Mouse (Mus musculus) liver, embryonic 14.5 days (tissue): ENCODE results near the gene Pigk. TPM values are rescaled to one million over a fixed set of nuclear protein-coding genes. Genes with fewer than 3 reads are reported as not detected.

Experiments used
- ATAC-seq: fragments of 200-750 bp; cut with Nextera tagmentation; 2 replicates; pipeline ENCODE4 v1.8.0; 2017; ENCODE audit warnings: moderate number of reproducible peaks, mild to moderate bottlenecking, moderate library complexity; ENCODE audit not compliant: insufficient read depth
- DNase-seq, 3 experiments: peaks; one replicate each; pipeline ENCODE4 v3.0.0-alpha.2; 2012 to 2013; ENCODE audit warnings: low read depth in 3 of 3, low spot score in 3 of 3
- H3K27ac ChIP-seq: fragments of 300-500 bp; sonication (generic); 2 replicates; pipeline ENCODE4 v1.5.1; 2014; ENCODE audit warnings: moderate library complexity, mild to moderate bottlenecking, control low read depth, inconsistent platforms
- H3K27me3 ChIP-seq: fragments of 300-500 bp; sonication (generic); 2 replicates; pipeline ENCODE4 v1.6.1; 2014; ENCODE audit warnings: mild to moderate bottlenecking, low read length, moderate library complexity; ENCODE audit not compliant: control insufficient read depth, insufficient read depth
- H3K36me3 ChIP-seq: fragments of 300-500 bp; sonication (generic); replicated peaks from 2 replicates; pipeline ENCODE4 v1.6.1; 2014; ENCODE audit warnings: low read depth; ENCODE audit not compliant: control insufficient read depth, insufficient read depth
- H3K4me1 ChIP-seq, 2 experiments: fragments of 200-500 bp in 1 of 2; fragments of 300-500 bp in 1 of 2; sonication (generic) in 1 of 2; replicated peaks; 2 replicates each; pipeline ENCODE4 v1.6.1; 2012 to 2014; ENCODE audit warnings: antibody characterized with exemption in 1 of 2, inconsistent platforms in 1 of 2, low read length in 1 of 2; ENCODE audit not compliant: control insufficient read depth in 2 of 2, insufficient read depth in 2 of 2
- H3K4me2 ChIP-seq: fragments of 300-500 bp; sonication (generic); 2 replicates; pipeline ENCODE4 v1.6.1; 2014; ENCODE audit warnings: low read depth, mild to moderate bottlenecking, control low read depth, moderate library complexity
- H3K4me3 ChIP-seq, 2 experiments: fragments of 200-500 bp in 1 of 2; fragments of 300-500 bp in 1 of 2; sonication (generic) in 1 of 2; 2 replicates each; pipeline ENCODE4 v1.5.1; 2012 to 2014; ENCODE audit warnings: low read depth in 2 of 2, low read length in 2 of 2, mild to moderate bottlenecking in 2 of 2, control low read depth in 1 of 2, inconsistent platforms in 1 of 2, moderate library complexity in 1 of 2; ENCODE audit not compliant: insufficient read depth in 1 of 2
- H3K9ac ChIP-seq: fragments of 300-500 bp; sonication (generic); replicated peaks from 2 replicates; pipeline ENCODE4 v1.6.1; 2014; ENCODE audit warnings: mild to moderate bottlenecking, control low read depth, moderate library complexity
- H3K9me3 ChIP-seq: fragments of 300-500 bp; sonication (generic); 2 replicates; pipeline ENCODE4 v1.6.1; 2016; ENCODE audit warnings: low read length, mixed read lengths; ENCODE audit not compliant: control insufficient read depth
- CTCF ChIP-seq: IDR thresholded peaks from 2 replicates; pipeline ENCODE4 v1.5.1; 2016; ENCODE audit warnings: antibody characterized with exemption, low read depth, control low read depth
- EP300 ChIP-seq: IDR thresholded peaks from 2 replicates; pipeline ENCODE4 v1.6.1; 2016; ENCODE audit warnings: antibody characterized with exemption, low read depth
- WGBS: fragments of 180-500 bp; shearing (Covaris S2); extraction: QIAGEN DNeasy Blood & Tissue Kit; methylation state at CpG from one replicate; pipeline ENCODE4 v1.1.7; 2014; ENCODE audit not compliant: insufficient replicate concordance; 5-methylcytosine and 5-hydroxymethylcytosine counted together
- polyA plus RNA-seq, 2 experiments: library from polyadenylated mRNA; depleted of rRNA in 1 of 2; stranded (reverse) in 1 of 2; unstranded in 1 of 2; fragments of >200 nt; fragmentation: Nextera tagmentation in 1 of 2; extraction: Ambion mirVana in 1 of 2; gene quantifications; 2 replicates each; pipeline versions ENCODE4 v1.2.1 to v1.2.3; 2012 to 2014

Pigk gene
- polyA plus RNA-seq, 2 experiments, result 7.9 to 23.3 TPM

DNA sequence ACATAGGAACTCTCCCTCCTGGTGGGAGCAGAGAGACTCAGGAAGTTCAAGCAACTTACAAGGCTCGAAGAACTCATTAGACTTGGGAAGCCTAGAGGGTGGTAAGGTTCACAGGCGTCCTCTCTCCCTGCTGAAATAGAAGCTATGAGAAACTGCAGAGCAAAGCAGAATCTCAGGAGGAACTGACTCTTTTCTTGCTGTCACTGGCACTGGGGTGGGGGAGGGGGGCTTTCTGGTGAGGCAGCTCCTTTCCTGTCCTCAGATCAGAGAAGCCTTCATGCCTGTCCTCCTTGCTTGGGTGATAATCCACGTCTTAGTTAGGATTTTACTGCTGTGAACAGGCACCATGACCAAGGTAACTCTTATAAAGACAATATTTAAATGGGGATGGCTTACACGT, 218.2 kb downstream of the Pigk start:
- ATAC-seq, result no peak
- Histone ChIP-seq H3K4me1 (peaks cover 2 to 19% of the 10 kb centered on the region in 2 experiments; a peak in 3 of 4 replicates), H3K9me3 (no peaks in the 10 kb centered on the region), H3K4me3 (no peak overlapping the region), H3K9ac (no peak overlapping the region), H3K4me2 (no peak overlapping the region), H3K27ac (no peak overlapping the region), H3K36me3 (no peaks in the 10 kb centered on the region), H3K27me3 (no peaks in the 10 kb centered on the region)
- DNase-seq, result no peak
- WGBS, result 37% methylated on average over 4 of the region's 4 CpGs
- TF ChIP-seq EP300, result no peak

DNA sequence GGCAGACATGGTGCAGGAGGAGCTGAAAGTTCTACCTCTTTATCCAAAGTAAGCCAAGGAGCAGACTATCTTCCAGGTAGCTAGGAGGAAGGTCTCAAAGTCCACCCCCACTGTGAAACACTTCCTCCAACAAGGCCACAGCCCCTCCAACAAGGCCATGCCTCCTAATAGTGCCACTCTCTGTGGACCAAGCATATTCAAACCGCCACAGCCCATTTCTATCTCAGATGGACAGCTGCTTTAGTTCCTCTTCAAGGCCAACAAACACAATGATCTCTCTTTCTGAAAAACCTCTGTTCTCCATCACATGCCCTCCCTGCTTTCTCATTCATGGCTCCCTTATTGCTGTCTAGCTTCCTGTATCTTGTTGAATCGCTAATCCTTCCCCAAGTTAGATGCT, 218.6 kb downstream of the Pigk start:
- no peaks in the 10 kb centered on the region for H3K27me3 ChIP-seq
- no peak overlapping the region for H3K9ac ChIP-seq
- H3K4me1 ChIP-seq, result peaks cover 2 to 19% of the 10 kb centered on the region in 2 experiments; a peak in 3 of 4 replicates
- H3K4me3 ChIP-seq, result no peak overlapping the region
- H3K27ac ChIP-seq, result no peak overlapping the region
- H3K36me3 ChIP-seq, result no peaks in the 10 kb centered on the region
- no peak for DNase-seq
- TF ChIP-seq CTCF, result no peak
- TF ChIP-seq EP300, result no peak
- no peak overlapping the region for H3K4me2 ChIP-seq
- no peak for ATAC-seq
- WGBS, result 41% methylated on average over 2 of the region's 2 CpGs
- H3K9me3 ChIP-seq, result no peaks in the 10 kb centered on the region

DNA sequence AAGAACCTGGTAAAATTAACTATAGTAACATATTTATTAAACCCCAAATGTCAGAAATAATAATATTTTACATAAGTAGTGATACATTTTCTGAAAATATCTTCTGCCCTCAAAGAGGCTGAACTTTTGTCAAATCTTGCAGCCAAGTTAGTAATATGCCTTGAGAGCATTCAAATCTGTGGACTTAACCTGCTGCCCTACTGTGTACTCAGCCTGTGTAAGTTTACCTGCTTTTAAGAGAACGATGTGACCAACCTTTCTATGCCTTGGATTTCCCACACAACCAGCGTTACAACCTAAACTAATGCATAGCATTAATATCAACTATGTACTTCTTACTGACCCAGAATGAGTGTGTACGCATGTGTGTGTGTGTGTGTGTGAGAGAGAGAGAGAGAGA, 219.8 kb downstream of the Pigk start:
- ATAC-seq (no peak), DNase-seq (no peak)
- Histone ChIP-seq H3K27ac (no peak overlapping the region), H3K27me3 (no peaks in the 10 kb centered on the region), H3K4me2 (no peak overlapping the region), H3K4me1 (peaks cover 2 to 15% of the 10 kb centered on the region in 2 experiments; a peak in 3 of 4 replicates), H3K9ac (no peak overlapping the region), H3K4me3 (no peak overlapping the region), H3K36me3 (no peaks in the 10 kb centered on the region), H3K9me3 (no peaks in the 10 kb centered on the region)
- 80% methylated on average over 3 of the region's 3 CpGs for WGBS
- no peak for TF ChIP-seq CTCF
- TF ChIP-seq EP300, result no peak

DNA sequence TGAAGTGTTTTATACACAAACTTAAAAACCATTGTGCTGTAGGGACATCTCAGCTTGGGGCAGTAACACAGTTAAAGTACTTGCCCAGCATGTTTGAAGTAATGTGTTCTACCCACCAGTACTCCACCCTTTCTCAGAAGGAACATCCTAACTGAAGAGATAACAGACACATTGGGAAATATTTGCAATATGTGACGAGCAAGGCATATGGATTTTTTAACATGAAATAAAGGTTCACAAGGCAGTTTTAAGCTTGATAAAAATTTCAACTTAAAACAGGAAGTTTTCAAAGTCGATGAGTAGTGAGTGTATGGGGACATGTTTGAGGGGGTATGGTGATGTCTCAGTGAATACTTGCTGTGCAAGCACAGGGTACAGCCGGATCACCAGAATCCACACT, 222.4 kb downstream of the Pigk start:
- 0 out of 4 replicates have a peak, but pooled peaks cover 0 to 6% of the 10 kb centered on the region in 2 experiments for H3K4me1 ChIP-seq
- no peak overlapping the region for H3K4me3 ChIP-seq
- H3K27ac ChIP-seq, result no peak overlapping the region
- DNase-seq, result no peak
- no peak for ATAC-seq
- H3K9ac ChIP-seq, result no peak overlapping the region
- no peak for TF ChIP-seq CTCF
- TF ChIP-seq EP300, result no peak
- no peaks in the 10 kb centered on the region for H3K9me3 ChIP-seq
- WGBS, result 35% methylated on average over 3 of the region's 3 CpGs
- no peaks in the 10 kb centered on the region for H3K27me3 ChIP-seq
- no peaks in the 10 kb centered on the region for H3K36me3 ChIP-seq
- no peak overlapping the region for H3K4me2 ChIP-seq

DNA sequence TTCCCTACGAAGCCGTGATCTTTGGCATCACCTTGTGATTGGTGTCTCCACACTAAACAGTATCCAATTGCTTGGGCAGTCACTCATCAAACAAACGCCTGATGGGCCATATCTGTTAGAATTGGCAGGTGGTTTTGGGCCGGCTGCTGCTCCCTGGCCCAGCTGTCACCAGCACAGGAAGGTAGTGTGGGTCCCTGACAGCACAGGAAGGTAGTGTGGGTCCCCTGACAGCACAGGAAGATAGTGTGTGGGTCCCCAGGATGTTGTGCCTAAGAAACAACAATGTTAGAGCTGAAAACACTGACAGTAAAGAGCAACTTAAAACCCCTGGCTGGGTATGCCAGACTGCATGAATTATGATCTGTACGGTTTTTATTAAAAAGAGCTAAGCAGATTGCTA, 227.8 kb downstream of the Pigk start:
- TF ChIP-seq CTCF, result no peak
- no peak for TF ChIP-seq EP300
- ATAC-seq (no peak), DNase-seq (no peak)
- Histone ChIP-seq H3K27ac (no peak overlapping the region), H3K9me3 (no peaks in the 10 kb centered on the region), H3K4me2 (no peak overlapping the region), H3K4me3 (no peak overlapping the region), H3K27me3 (no peaks in the 10 kb centered on the region), H3K9ac (no peak overlapping the region), H3K36me3 (no peaks in the 10 kb centered on the region), H3K4me1 (peaks cover 0 to 3% of the 10 kb centered on the region in 2 experiments; a peak in 1 of 4 replicates)
- WGBS, result 54% methylated on average over 5 of the region's 5 CpGs
